Mouse (Mus musculus) kidney, embryonic 16.5 days (tissue): Measurements from ENCODE around the gene Evl. TPM values are rescaled to one million over a fixed set of nuclear protein-coding genes. Genes with fewer than 3 reads are reported as not detected.
"Not testable (repeated sequence)": the region's sequence is repeated elsewhere in the genome, so short reads cannot be mapped to it uniquely, and the experiment has no call there.

Experiments
- ATAC-seq: fragments of 200-750 bp; cut with Nextera tagmentation; 2 replicates; pipeline ENCODE4 v1.8.0; 2017; ENCODE audit warnings: moderate TSS enrichment; ENCODE audit not compliant: low FRiP score, low TSS enrichment
- H3K27ac ChIP-seq: fragments of 300-500 bp; sonication (generic); 2 replicates; pipeline ENCODE4 v1.5.1; 2014; ENCODE audit warnings: low read length
- H3K27me3 ChIP-seq: fragments of 300-500 bp; sonication (generic); 2 replicates; pipeline ENCODE4 v1.6.1; 2014; ENCODE audit warnings: low read length, control low read depth, mixed read lengths; ENCODE audit not compliant: insufficient read depth
- H3K36me3 ChIP-seq: fragments of 300-500 bp; sonication (generic); 2 replicates; pipeline ENCODE4 v1.6.1; 2014; ENCODE audit warnings: low read length, control low read depth, mixed read lengths; ENCODE audit not compliant: insufficient read depth
- H3K4me1 ChIP-seq: fragments of 300-500 bp; sonication (generic); 2 replicates; pipeline ENCODE4 v1.6.1; 2014; ENCODE audit warnings: low read length, control low read depth, mixed read lengths; ENCODE audit not compliant: insufficient read depth
- H3K4me2 ChIP-seq: fragments of 300-500 bp; sonication (generic); replicated peaks from 2 replicates; pipeline ENCODE4 v1.6.1; 2014; ENCODE audit warnings: low read depth, low read length
- H3K4me3 ChIP-seq: fragments of 300-500 bp; sonication (generic); 2 replicates; pipeline ENCODE4 v1.5.1; 2014; ENCODE audit warnings: mild to moderate bottlenecking, low read length
- H3K9ac ChIP-seq: fragments of 300-500 bp; sonication (generic); replicated peaks from 2 replicates; pipeline ENCODE4 v1.6.1; 2014; ENCODE audit warnings: low read length
- H3K9me3 ChIP-seq: fragments of 300-500 bp; sonication (generic); 2 replicates; pipeline ENCODE4 v1.6.1; 2016; ENCODE audit warnings: low read length, control low read depth
- WGBS: fragments of 180-500 bp; shearing (Covaris S2); extraction: QIAGEN DNeasy Blood & Tissue Kit; methylation state at CpG from one replicate; pipeline ENCODE4 v1.1.7; 2014; 5-methylcytosine and 5-hydroxymethylcytosine counted together
- polyA plus RNA-seq: library from polyadenylated mRNA; unstranded; fragments of >200 nt; fragmentation: Nextera tagmentation; extraction: Ambion mirVana; gene quantifications from 2 replicates; pipeline ENCODE4 v1.2.1, GENCODE M21; 2015

Gene Evl
- polyA plus RNA-seq = 40.6 and 42.8 TPM in 2 replicates

- ATAC-seq = peak; percentile 90
- peak within 1 kb of the TSS; percentile 66 for H3K4me2 ChIP-seq
- no peaks in the 10 kb centered on the region for H3K27me3 ChIP-seq
- H3K4me1 ChIP-seq = peaks cover 36% of the 10 kb centered on the region
- peak within 1 kb of the TSS; percentile 93 for H3K9ac ChIP-seq
- H3K27ac ChIP-seq = peak within 1 kb of the TSS; percentile 66; the same call in 1 of the 2 replicates
- H3K9me3 ChIP-seq = no peaks in the 10 kb centered on the region
- no peaks in the 10 kb centered on the region for H3K36me3 ChIP-seq
- 2% methylated on average over 50 of the region's 50 CpGs for WGBS
- H3K4me3 ChIP-seq = peak within 1 kb of the TSS; percentile 91
Observed at GRCm38 (mm10) chr12:108554120-108554841, at the start of gene Evl. Evl (plus strand) TSS chr12:108554720.

- Histone ChIP-seq H3K36me3 (peaks cover 3% of the 10 kb centered on the region; the same call in 1 of the 2 replicates), H3K9me3 (no peaks in the 10 kb centered on the region), H3K4me2 (no peak overlapping the region), H3K27me3 (no peaks in the 10 kb centered on the region), H3K4me1 (peaks cover 7% of the 10 kb centered on the region), H3K27ac (no peak overlapping the region), H3K9ac (no peak overlapping the region), H3K4me3 (no peak overlapping the region)
- 82% methylated on average over 2 of the region's 2 CpGs for WGBS
- ATAC-seq = no peak
Observed at GRCm38 (mm10) chr12:108505846-108506245, 48.7 kb upstream of the Evl start.

- WGBS = 84% methylated on average over 3 of the region's 3 CpGs
- H3K36me3 ChIP-seq, H3K4me3 ChIP-seq, ATAC-seq, H3K27me3 ChIP-seq, H3K27ac ChIP-seq, H3K4me2 ChIP-seq, H3K4me1 ChIP-seq, H3K9me3 ChIP-seq, H3K9ac ChIP-seq: not testable (repeated sequence)
Observed at GRCm38 (mm10) chr12:108507046-108507445, 47.5 kb upstream of the Evl start.

- no peaks in the 10 kb centered on the region for H3K9me3 ChIP-seq
- no peak for ATAC-seq
- no peak overlapping the region for H3K4me2 ChIP-seq
- 0 out of 2 replicates have a peak, but pooled peaks cover 4% of the 10 kb centered on the region for H3K36me3 ChIP-seq
- H3K4me1 ChIP-seq = no peaks in the 10 kb centered on the region
- no peak overlapping the region for H3K27ac ChIP-seq
- WGBS = 60% methylated on average over 7 of the region's 7 CpGs
- no peak overlapping the region for H3K4me3 ChIP-seq
- H3K27me3 ChIP-seq = no peaks in the 10 kb centered on the region
- H3K9ac ChIP-seq = no peak overlapping the region
Observed at GRCm38 (mm10) chr12:108510571-108510970, 43.9 kb upstream of the Evl start.

DNA sequence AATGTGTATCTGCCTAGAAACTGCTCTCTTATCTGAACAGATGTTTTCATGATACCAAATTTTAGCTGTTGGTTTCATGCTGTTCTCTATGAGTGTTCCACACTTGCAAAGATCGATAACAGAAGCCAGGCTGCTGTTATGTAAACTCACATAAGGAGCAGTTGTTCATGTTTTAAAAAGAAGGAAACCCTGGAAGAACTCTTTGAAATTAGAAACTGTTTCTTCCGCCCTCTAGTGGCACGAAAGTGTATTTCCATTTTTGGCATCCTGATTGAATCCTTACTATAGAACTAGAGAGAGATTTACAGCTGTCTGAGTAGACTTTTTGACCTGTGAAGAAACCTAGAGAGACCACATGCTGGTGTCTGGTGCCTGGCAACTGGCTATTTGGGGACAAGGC lies 43.5 kb upstream of the Evl start:
- 11% methylated on average over 3 of the region's 3 CpGs for WGBS

GRCm38 (mm10) chr12:108515464-108515863 lies 39.1 kb upstream of the Evl start:
- H3K36me3 ChIP-seq = peaks cover 4% of the 10 kb centered on the region; the same call in 1 of the 2 replicates
- H3K9me3 ChIP-seq = no peaks in the 10 kb centered on the region
- H3K4me1 ChIP-seq = no peaks in the 10 kb centered on the region
- H3K4me2 ChIP-seq = no peak overlapping the region
- H3K9ac ChIP-seq = no peak overlapping the region
- no peak overlapping the region for H3K4me3 ChIP-seq
- H3K27ac ChIP-seq = no peak overlapping the region
- H3K27me3 ChIP-seq = no peaks in the 10 kb centered on the region
- WGBS = 94% methylated on average over 12 of the region's 12 CpGs
- ATAC-seq = no peak

More for the DNA sequence above, 43.5 kb upstream of the Evl start:
- Histone ChIP-seq H3K9me3 (no peaks in the 10 kb centered on the region), H3K27me3 (no peaks in the 10 kb centered on the region), H3K4me3 (no peak overlapping the region), H3K4me1 (no peaks in the 10 kb centered on the region), H3K36me3 (0 out of 2 replicates have a peak, but pooled peaks cover 4% of the 10 kb centered on the region), H3K9ac (no peak overlapping the region), H3K27ac (no peak overlapping the region), H3K4me2 (no peak overlapping the region)
- ATAC-seq = no peak

GRCm38 (mm10) chr12:108519374-108519773 lies 35.1 kb upstream of the Evl start:
- Histone ChIP-seq H3K27me3 (no peaks in the 10 kb centered on the region), H3K36me3 (peaks cover 19% of the 10 kb centered on the region), H3K27ac (no peak overlapping the region), H3K9ac (no peak overlapping the region), H3K4me1 (no peaks in the 10 kb centered on the region), H3K4me3 (no peak overlapping the region), H3K4me2 (no peak overlapping the region), H3K9me3 (no peaks in the 10 kb centered on the region)
- ATAC-seq = no peak
- 64% methylated on average over 8 of the region's 8 CpGs for WGBS

DNA sequence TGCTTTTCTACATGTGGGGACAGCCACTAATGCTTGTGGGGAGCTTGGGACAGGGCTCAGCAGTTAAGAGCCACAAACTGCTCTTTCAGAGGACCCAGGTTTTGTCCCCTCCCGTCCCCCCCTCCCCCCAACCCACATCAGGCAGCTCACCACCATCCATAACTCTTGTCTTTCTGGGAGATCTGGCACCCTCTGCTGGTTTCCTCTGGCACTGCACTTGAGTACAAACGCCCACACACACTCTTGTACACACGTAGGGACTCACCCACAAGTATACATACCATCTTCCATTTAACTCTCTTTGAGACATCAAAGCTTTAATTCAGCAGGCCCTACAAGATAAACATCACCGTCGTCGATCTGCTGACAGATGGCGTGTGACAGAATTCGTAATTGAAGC lies 25.3 kb upstream of the Evl start:
- H3K9ac ChIP-seq = no peak overlapping the region
- H3K27ac ChIP-seq = no peak overlapping the region
- H3K4me2 ChIP-seq = no peak overlapping the region
- ATAC-seq = no peak
- no peaks in the 10 kb centered on the region for H3K36me3 ChIP-seq
- no peaks in the 10 kb centered on the region for H3K4me1 ChIP-seq
- 43% methylated on average over 8 of the region's 8 CpGs for WGBS
- no peak overlapping the region for H3K4me3 ChIP-seq
- H3K9me3 ChIP-seq = no peaks in the 10 kb centered on the region
- H3K27me3 ChIP-seq = no peaks in the 10 kb centered on the region

DNA sequence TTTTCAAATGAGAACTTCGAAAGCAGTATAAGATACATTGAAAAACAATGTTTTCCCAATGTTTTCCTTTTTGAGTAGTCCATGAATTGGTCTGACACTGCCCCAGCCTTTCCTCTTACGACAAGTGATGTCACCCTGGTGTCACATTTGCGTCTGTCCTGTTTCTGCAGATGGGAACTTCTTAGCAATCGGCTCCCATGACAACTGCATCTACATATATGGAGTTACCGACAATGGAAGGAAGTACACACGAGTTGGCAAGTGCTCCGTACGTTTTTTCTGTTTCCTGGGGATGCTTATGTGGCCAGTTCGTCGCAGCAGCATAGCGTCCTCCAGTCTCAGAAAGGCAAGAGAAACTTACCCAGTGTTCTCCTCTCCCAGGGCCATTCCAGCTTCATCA lies 20.0 kb upstream of the Evl start:
- H3K4me3 ChIP-seq = no peak overlapping the region
- H3K27ac ChIP-seq = 0 out of 2 replicates have a peak overlapping the region, but pooled peaks have one; percentile 32
- H3K36me3 ChIP-seq = 0 out of 2 replicates have a peak, but pooled peaks cover 6% of the 10 kb centered on the region
- no peaks in the 10 kb centered on the region for H3K4me1 ChIP-seq
- no peak overlapping the region for H3K9ac ChIP-seq
- H3K27me3 ChIP-seq = no peaks in the 10 kb centered on the region
- H3K4me2 ChIP-seq = no peak overlapping the region
- WGBS = 82% methylated on average over 11 of the region's 11 CpGs
- H3K9me3 ChIP-seq = no peaks in the 10 kb centered on the region
- ATAC-seq = no peak

DNA sequence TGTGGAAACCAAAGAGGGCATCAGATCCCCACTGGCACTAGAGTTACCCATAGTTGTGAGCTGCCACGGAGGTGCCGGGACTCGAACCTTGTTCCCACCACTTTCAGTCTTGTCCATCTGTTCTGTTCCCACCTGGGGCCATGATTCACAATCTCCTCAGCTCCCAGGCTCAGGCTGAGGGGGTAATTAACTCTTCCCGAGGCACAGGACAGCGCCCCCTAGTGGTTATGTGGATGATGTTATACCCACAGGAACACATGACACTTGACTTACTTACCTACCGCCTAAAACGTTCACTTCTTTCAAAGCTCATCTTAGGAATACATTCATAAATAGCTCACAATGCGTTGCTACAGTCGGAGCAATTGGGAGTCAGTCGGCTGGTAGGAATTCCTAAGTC lies 18.1 kb upstream of the Evl start:
- H3K9me3 ChIP-seq = no peaks in the 10 kb centered on the region
- H3K4me2 ChIP-seq = no peak overlapping the region
- H3K27me3 ChIP-seq = no peaks in the 10 kb centered on the region
- no peak overlapping the region for H3K9ac ChIP-seq
- no peak overlapping the region for H3K27ac ChIP-seq
- H3K36me3 ChIP-seq = 0 out of 2 replicates have a peak, but pooled peaks cover 6% of the 10 kb centered on the region
- no peak for ATAC-seq
- WGBS = 74% methylated on average over 10 of the region's 10 CpGs
- no peak overlapping the region for H3K4me3 ChIP-seq
- H3K4me1 ChIP-seq = no peaks in the 10 kb centered on the region
